Mouse (Mus musculus) T-cell, adult 66 days (primary cell): Measurements from ENCODE around the gene Phb. TPM values are rescaled to one million over a fixed set of nuclear protein-coding genes. Genes with fewer than 3 reads are reported as not detected.

ENCODE experiments used
- total RNA-seq, 2 experiments: library from RNA; stranded (reverse); gene quantifications; 3 replicates in 1 of 2; 4 replicates in 1 of 2; pipeline ENCODE4 v1.2.4; 2023

Gene Phb
- total RNA-seq = 10 to 100 TPM; 41.8 to 78.0 TPM

GRCm38 (mm10) chr11:95666529-95667149 lies at the start of gene Phb:
Phb (plus strand) TSS chr11:95666957.

GRCm38 (mm10) chr11:95712563-95713224 lies 45.9 kb downstream of the Phb start, which contains the start of gene Zfp652:
Zfp652 (plus strand) TSS chr11:95712673.

GRCm38 (mm10) chr11:95723287-95723686 lies 56.5 kb downstream of the Phb start, which contains the start of gene B130006D01Rik:
B130006D01Rik (plus strand) TSS chr11:95723587.

Other genes with a start within 250 kb of the Phb start
- not detected for gene Nxph3, start 152.4 kb upstream of the Phb start, total RNA-seq
- gene Ngfr, start 79.2 kb upstream of the Phb start, total RNA-seq = under 1 TPM in 1 of 2 experiments, not detected in 1; 0.20 TPM
- gene Zfp652, start 45.7 kb downstream of the Phb start, total RNA-seq = 10 to 100 TPM; 78.5 to 78.6 TPM
- gene B130006D01Rik, start 56.6 kb downstream of the Phb start, total RNA-seq = 1 to 10 TPM; 5.4 to 6.3 TPM
- not detected for gene Phospho1, start 157.5 kb downstream of the Phb start, total RNA-seq
- 10 to 100 TPM; 14.2 to 19.3 TPM for gene Gngt2, start 170.3 kb downstream of the Phb start, total RNA-seq
- 10 to 100 TPM; 35.6 to 47.9 TPM for gene Abi3, start 175.5 kb downstream of the Phb start, total RNA-seq
- gene B4galnt2, start 247.9 kb downstream of the Phb start, total RNA-seq = not detected